Mouse (Mus musculus) gastrocnemius, postnatal 14 days (tissue): ENCODE results near the gene Slc27a1. TPM values are rescaled to one million over a fixed set of nuclear protein-coding genes. Genes with fewer than 3 reads are reported as not detected.

Experiments
- DNase-seq: peaks from one replicate; pipeline ENCODE4 v3.0.0; 2021; ENCODE audit warnings: mixed read lengths
- intact Hi-C: fragments of 180-260 bp; cut with DNase I; formaldehyde crosslinking; loops from one replicate; pipeline ENCODE4 v1.15.1; 2025; ENCODE audit warnings: low total_unique reads
- total RNA-seq, 2 experiments: library from RNA; stranded (reverse); gene quantifications; 2 replicates each; pipeline ENCODE4 v1.2.3; 2021

The Slc27a1 gene
- total RNA-seq, 2 experiments from 2014 or later = 29.9 to 50.8 TPM

- DNase-seq = no peak
- intact Hi-C loops = no loop called here
Measured at GRCm38 (mm10) chr8:71601939-71602665, 33.4 kb downstream of the Slc27a1 start.

- peak; percentile 59 for DNase-seq
- intact Hi-C loops = no loop called here
Measured at GRCm38 (mm10) chr8:71602666-71603334, 34.1 kb downstream of the Slc27a1 start.

GRCm38 (mm10) chr8:71604021-71604420 is 35.3 kb downstream of the Slc27a1 start:
- intact Hi-C loops = no loop called here
- no peak for DNase-seq

- intact Hi-C loops = no loop called here
- peak; percentile 95 for DNase-seq
Measured at GRCm38 (mm10) chr8:71610822-71611651, 42.4 kb downstream of the Slc27a1 start, which contains the start of gene Colgalt1. Colgalt1 (plus strand) TSS chr8:71610998.

GRCm38 (mm10) chr8:71612141-71612540 is 43.5 kb downstream of the Slc27a1 start:
- DNase-seq = no peak
- intact Hi-C loops = no loop called here

- DNase-seq = no peak
- intact Hi-C loops = no loop called here
Measured at GRCm38 (mm10) chr8:71613418-71613817, 44.7 kb downstream of the Slc27a1 start.

GRCm38 (mm10) chr8:71619786-71620185 is 51.1 kb downstream of the Slc27a1 start:
- peak; percentile 37 for DNase-seq
- intact Hi-C loops = no loop called here

GRCm38 (mm10) chr8:71625088-71625487 is 56.4 kb downstream of the Slc27a1 start:
- intact Hi-C loops = no loop called here

GRCm38 (mm10) chr8:71626753-71627152 is 58.1 kb downstream of the Slc27a1 start:
- intact Hi-C loops = no loop called here

More at GRCm38 (mm10) chr8:71625088-71625487, 56.4 kb downstream of the Slc27a1 start:
- no peak for DNase-seq

GRCm38 (mm10) chr8:71627265-71628099 is 58.8 kb downstream of the Slc27a1 start:
- intact Hi-C loops = no loop called here
- DNase-seq = no peak

More at GRCm38 (mm10) chr8:71626753-71627152, 58.1 kb downstream of the Slc27a1 start:
- DNase-seq = no peak

GRCm38 (mm10) chr8:71628396-71629095 is 59.9 kb downstream of the Slc27a1 start:
- intact Hi-C loops = no loop called here
- no peak for DNase-seq

GRCm38 (mm10) chr8:71629096-71629697 is 60.5 kb downstream of the Slc27a1 start:
- DNase-seq = peak; percentile 89
- intact Hi-C loops = no loop called here

GRCm38 (mm10) chr8:71629781-71630212 is 61.1 kb downstream of the Slc27a1 start:
- DNase-seq = peak; percentile 42
- intact Hi-C loops = no loop called here

GRCm38 (mm10) chr8:71630761-71631160 is 62.1 kb downstream of the Slc27a1 start:
- intact Hi-C loops = no loop called here
- DNase-seq = no peak

GRCm38 (mm10) chr8:71631897-71632296 is 63.2 kb downstream of the Slc27a1 start:
- intact Hi-C loops = no loop called here
- DNase-seq = no peak

- intact Hi-C loops = no loop called here
- peak; percentile 61 for DNase-seq
Measured at GRCm38 (mm10) chr8:71633164-71633563, 64.5 kb downstream of the Slc27a1 start.

GRCm38 (mm10) chr8:71633981-71634667 is 65.4 kb downstream of the Slc27a1 start:
- intact Hi-C loops = no loop called here
- DNase-seq = peak; percentile 39
